ENCODE assay signal across 21 mouse cellular contexts in genomic region chr16:77573036-77573435, GRCm38 (mm10). TPM values are rescaled to one million over a fixed set of nuclear protein-coding genes. Genes with fewer than 3 reads are reported as not detected.
DNase-seq lines count a peak whose midpoint lies in the region; ATAC-seq lines count a peak whose summit lies in the region.
"Had no signal": no experiment of that assay in that cellular context is flagged by ENCODE, and none has a peak within 500 bp of the region (broad histone marks: within the 10 kb centered on the region; RNA-seq: fewer than 3 reads in every experiment).

No protein-coding gene starts in this region.

- peak overlapping the region; percentile 58; the same call in 1 of the 2 replicates for H3K27ac ChIP-seq in midbrain, embryonic 12.5 days (replicated peaks)
- H3K27ac ChIP-seq in midbrain, embryonic 15.5 days = no peak overlapping the region
- no peak overlapping the region for H3K27ac ChIP-seq in embryonic facial prominence, embryonic 10.5 days (replicated peaks)
- peak overlapping the region; percentile 67 for H3K27ac ChIP-seq in forebrain, embryonic 15.5 days (replicated peaks)
- H3K27ac ChIP-seq in neural tube, embryonic 14.5 days (ENCODE audit: low read depth, low read length) = peak overlapping the region; percentile 66
- no peak overlapping the region for H3K27ac ChIP-seq in liver, embryonic 12.5 days
- H3K27ac ChIP-seq: embryonic facial prominence, embryonic 15.5 days; liver, embryonic 14.5 days had no signal

- DNase-seq in embryonic facial prominence, embryonic 10.5 days (ENCODE audit: low spot score) = peak; percentile 10
- DNase-seq in spleen, adult 12 weeks (ENCODE audit: low spot score) = no peak
- DNase-seq in ovary, adult 18-20 months (ENCODE audit: low spot score) = no peak
- DNase-seq: cerebellum, adult 11-12 months; gastrocnemius, postnatal 36 days; kidney, postnatal 14 days; layer of hippocampus, adult 9-11 months; lung, postnatal 10 days; spleen, adult 18-20 months; thymus, postnatal 36 days had no signal

- no peak for ATAC-seq in midbrain, embryonic 12.5 days (ENCODE audit: low FRiP score, low read depth)
- no peak; the same call in 1 of the 2 replicates for ATAC-seq in midbrain, embryonic 15.5 days (replicated peaks)
- peak; percentile 75 for ATAC-seq in forebrain, embryonic 15.5 days (replicated peaks)
- peak; percentile 78; the same call in 1 of the 2 replicates for ATAC-seq in neural tube, embryonic 14.5 days (ENCODE audit: low read depth)
- ATAC-seq in liver, embryonic 12.5 days = no peak
- ATAC-seq: intestine, embryonic 16.5 days had no signal

- 71% methylated on average over 5 of the region's 5 CpGs for WGBS in midbrain, embryonic 12.5 days
- WGBS in midbrain, embryonic 15.5 days = 68% methylated on average over 5 of the region's 5 CpGs
- 75% methylated on average over 5 of the region's 5 CpGs for WGBS in embryonic facial prominence, embryonic 10.5 days
- WGBS in forebrain, embryonic 15.5 days = 26% methylated on average over 5 of the region's 5 CpGs
- WGBS in neural tube, embryonic 14.5 days = 41% methylated on average over 5 of the region's 5 CpGs
- 64% methylated on average over 5 of the region's 5 CpGs for WGBS in liver, embryonic 12.5 days (ENCODE audit: insufficient replicate concordance)

- peaks cover 9% of the 10 kb centered on the region; the same call in 1 of the 2 replicates for H3K4me1 ChIP-seq in midbrain, embryonic 12.5 days
- no peaks in the 10 kb centered on the region for H3K4me1 ChIP-seq in midbrain, embryonic 15.5 days
- peaks cover 15% of the 10 kb centered on the region for H3K4me1 ChIP-seq in embryonic facial prominence, embryonic 10.5 days
- H3K4me1 ChIP-seq in forebrain, embryonic 15.5 days = peaks cover 17% of the 10 kb centered on the region
- peaks cover 6% of the 10 kb centered on the region; the same call in 1 of the 2 replicates for H3K4me1 ChIP-seq in neural tube, embryonic 14.5 days (ENCODE audit: control insufficient read depth, insufficient read depth, low read length)
- no peaks in the 10 kb centered on the region for H3K4me1 ChIP-seq in liver, embryonic 12.5 days
- H3K4me1 ChIP-seq: embryonic facial prominence, embryonic 15.5 days had no signal

- no peaks in the 10 kb centered on the region for H3K27me3 ChIP-seq in midbrain, embryonic 12.5 days
- no peaks in the 10 kb centered on the region for H3K27me3 ChIP-seq in midbrain, embryonic 15.5 days (replicated peaks)
- H3K27me3 ChIP-seq in embryonic facial prominence, embryonic 10.5 days (replicated peaks; ENCODE audit: low read depth, poor library complexity, severe bottlenecking) = no peaks in the 10 kb centered on the region
- no peaks in the 10 kb centered on the region for H3K27me3 ChIP-seq in forebrain, embryonic 15.5 days
- no peaks in the 10 kb centered on the region for H3K27me3 ChIP-seq in neural tube, embryonic 14.5 days (ENCODE audit: control insufficient read depth, insufficient read depth, low read length)
- no peaks in the 10 kb centered on the region for H3K27me3 ChIP-seq in liver, embryonic 12.5 days (replicated peaks)
- H3K27me3 ChIP-seq: embryonic facial prominence, embryonic 15.5 days had no signal

- no peaks in the 10 kb centered on the region for H3K36me3 ChIP-seq in midbrain, embryonic 12.5 days
- no peaks in the 10 kb centered on the region for H3K36me3 ChIP-seq in midbrain, embryonic 15.5 days (replicated peaks)
- peaks cover 9% of the 10 kb centered on the region for H3K36me3 ChIP-seq in embryonic facial prominence, embryonic 10.5 days (replicated peaks)
- H3K36me3 ChIP-seq in forebrain, embryonic 15.5 days = no peaks in the 10 kb centered on the region
- no peaks in the 10 kb centered on the region for H3K36me3 ChIP-seq in neural tube, embryonic 14.5 days (ENCODE audit: control insufficient read depth, insufficient read depth, low read length)
- no peaks in the 10 kb centered on the region for H3K36me3 ChIP-seq in liver, embryonic 12.5 days
- H3K36me3 ChIP-seq: embryonic facial prominence, embryonic 15.5 days had no signal

- no peak overlapping the region for H3K4me3 ChIP-seq in midbrain, embryonic 12.5 days
- no peak overlapping the region for H3K4me3 ChIP-seq in midbrain, embryonic 15.5 days
- H3K4me3 ChIP-seq in embryonic facial prominence, embryonic 10.5 days = no peak overlapping the region
- no peak overlapping the region for H3K4me3 ChIP-seq in forebrain, embryonic 15.5 days
- no peak overlapping the region for H3K4me3 ChIP-seq in neural tube, embryonic 14.5 days (ENCODE audit: low read depth, low read length)
- H3K4me3 ChIP-seq in liver, embryonic 12.5 days = no peak overlapping the region
- H3K4me3 ChIP-seq: embryonic facial prominence, embryonic 15.5 days had no signal

- no peaks in the 10 kb centered on the region for H3K9me3 ChIP-seq in midbrain, embryonic 12.5 days
- H3K9me3 ChIP-seq in midbrain, embryonic 15.5 days = no peaks in the 10 kb centered on the region
- no peaks in the 10 kb centered on the region for H3K9me3 ChIP-seq in embryonic facial prominence, embryonic 10.5 days
- no peaks in the 10 kb centered on the region for H3K9me3 ChIP-seq in forebrain, embryonic 15.5 days
- no peaks in the 10 kb centered on the region for H3K9me3 ChIP-seq in neural tube, embryonic 14.5 days (ENCODE audit: control insufficient read depth, low read length)
- no peaks in the 10 kb centered on the region for H3K9me3 ChIP-seq in liver, embryonic 12.5 days (replicated peaks)
- H3K9me3 ChIP-seq: embryonic facial prominence, embryonic 15.5 days had no signal

- H3K9ac ChIP-seq in midbrain, embryonic 12.5 days (replicated peaks) = no peak overlapping the region
- H3K9ac ChIP-seq in midbrain, embryonic 15.5 days = no peak overlapping the region
- H3K9ac ChIP-seq in forebrain, embryonic 15.5 days (replicated peaks) = no peak overlapping the region
- H3K9ac ChIP-seq in neural tube, embryonic 14.5 days (replicated peaks; ENCODE audit: low read depth, low read length) = no peak overlapping the region
- no peak overlapping the region for H3K9ac ChIP-seq in liver, embryonic 12.5 days
- H3K9ac ChIP-seq: embryonic facial prominence, embryonic 15.5 days; liver, embryonic 14.5 days had no signal

- H3K4me2 ChIP-seq in midbrain, embryonic 12.5 days (replicated peaks) = no peak overlapping the region
- H3K4me2 ChIP-seq in midbrain, embryonic 15.5 days = no peak overlapping the region
- H3K4me2 ChIP-seq in forebrain, embryonic 15.5 days (replicated peaks) = no peak overlapping the region
- H3K4me2 ChIP-seq in neural tube, embryonic 14.5 days (ENCODE audit: low read depth, low read length) = no peak overlapping the region
- no peak overlapping the region for H3K4me2 ChIP-seq in liver, embryonic 12.5 days
- H3K4me2 ChIP-seq: embryonic facial prominence, embryonic 15.5 days had no signal

RNA-seq across cellular contexts. Expression of gene Gm11146, which starts 28.9 kb away (rescaled TPM):
- not detected in 2 replicates for polyA plus RNA-seq in midbrain, embryonic 12.5 days (2016; fragmentation: Nextera tagmentation; extraction: Ambion mirVana)
- not detected in 2 replicates for polyA plus RNA-seq in midbrain, embryonic 15.5 days (2015; fragmentation: Nextera tagmentation; extraction: Ambion mirVana)
- polyA plus RNA-seq in embryonic facial prominence, embryonic 10.5 days (2016; fragmentation: Nextera tagmentation; extraction: Ambion mirVana) = not detected in 2 replicates
- not detected in 2 replicates for polyA plus RNA-seq in forebrain, embryonic 15.5 days (2015; fragmentation: Nextera tagmentation; extraction: Ambion mirVana)
- not detected in 2 replicates for polyA plus RNA-seq in neural tube, embryonic 14.5 days (2014; fragmentation: Nextera tagmentation; extraction: Ambion mirVana)
- polyA plus RNA-seq in liver, embryonic 12.5 days (2016; fragmentation: Nextera tagmentation; extraction: Ambion mirVana) = not detected in 2 replicates
- polyA plus RNA-seq: embryonic facial prominence, embryonic 15.5 days; frontal cortex, adult 2 months; heart, embryonic 16.5 days; intestine, embryonic 16.5 days; liver, embryonic 14.5 days; stomach, embryonic 16.5 days had no signal

Comparison
In these comparisons a context has a peak if more than half of its experiments do, and no peak if none do; other contexts are left out.
1. H3K27ac ChIP-seq: peak in midbrain, embryonic 12.5 days (single experiment), forebrain, embryonic 15.5 days (single experiment) and neural tube, embryonic 14.5 days (single experiment); none in midbrain, embryonic 15.5 days (single experiment), embryonic facial prominence, embryonic 10.5 days (single experiment) and liver, embryonic 12.5 days (single experiment).
2. ATAC-seq: peak in forebrain, embryonic 15.5 days (single experiment) and neural tube, embryonic 14.5 days (single experiment); none in midbrain, embryonic 12.5 days (single experiment), midbrain, embryonic 15.5 days (single experiment) and liver, embryonic 12.5 days (single experiment).